ENCODE assay signal across 8 mouse cellular contexts in genomic region chr10:39171134-39171533, GRCm38 (mm10). TPM values are rescaled to one million over a fixed set of nuclear protein-coding genes. Genes with fewer than 3 reads are reported as not detected.
DNase-seq lines count a peak whose midpoint lies in the region; ATAC-seq lines count a peak whose summit lies in the region.

No protein-coding gene starts in this region.

- under 1% methylated on average over 19 of the region's 19 CpGs for WGBS in hindbrain, embryonic 11.5 days

- peak overlapping the region; percentile 21 for H3K9ac ChIP-seq in hindbrain, embryonic 11.5 days (ENCODE audit: low read depth, low read length)

- H3K9me3 ChIP-seq in hindbrain, embryonic 11.5 days (ENCODE audit: control insufficient read depth, low read length), result no peaks in the 10 kb centered on the region

- no peaks in the 10 kb centered on the region for H3K36me3 ChIP-seq in hindbrain, embryonic 11.5 days (ENCODE audit: control insufficient read depth, insufficient read depth, low read length)

- H3K27ac ChIP-seq in hindbrain, embryonic 11.5 days (ENCODE audit: low read depth, low read length), result peak overlapping the region; percentile 78

- H3K27me3 ChIP-seq in hindbrain, embryonic 11.5 days (ENCODE audit: control insufficient read depth, insufficient read depth, low read length), result no peaks in the 10 kb centered on the region

- peak overlapping the region; percentile 45 for H3K4me2 ChIP-seq in hindbrain, embryonic 11.5 days (replicated peaks; ENCODE audit: low read depth, low read length)

- DNase-seq in Muller cell, postnatal 12 days (ENCODE audit: inconsistent ontology term), result peak; percentile 84
- DNase-seq in cerebellum, adult 9-11 months, result peak; percentile 94
- peak; percentile 88 to 98 for DNase-seq in frontal cortex, adult 2 months (ENCODE audit: extremely low spot score in 1 of 2, low spot score in 1 of 2)
- peak; percentile 95 for DNase-seq in hindbrain, embryonic 11.5 days (ENCODE audit: low spot score)
- DNase-seq in layer of hippocampus, postnatal 10 days (ENCODE audit: low spot score in 2 of 2), result peak; percentile 96 to 97
- DNase-seq in lung, postnatal 10 days, result peak; percentile 94
- peak; percentile 87 for DNase-seq in ovary, postnatal 36 days (ENCODE audit: low spot score)
- peak; percentile 96 for DNase-seq in thymus, postnatal 25 days

- ATAC-seq in hindbrain, embryonic 11.5 days (ENCODE audit: low FRiP score), result peak; percentile 94

- H3K4me1 ChIP-seq in hindbrain, embryonic 11.5 days (replicated peaks; ENCODE audit: control insufficient read depth, insufficient read depth, low read length), result peaks cover 5% of the 10 kb centered on the region; the same call in 1 of the 2 replicates

- peak overlapping the region; percentile 29 for H3K4me3 ChIP-seq in hindbrain, embryonic 11.5 days (ENCODE audit: low read depth, low read length)

RNA-seq across cellular contexts. Expression of gene Ccn6, which starts 7.5 kb away (rescaled TPM):
- 0.19 and 0.36 TPM in 2 replicates for polyA plus RNA-seq in frontal cortex, adult 2 months (2012; rRNA removed)
- polyA plus RNA-seq in hindbrain, embryonic 11.5 days (2014; fragmentation: Nextera tagmentation; extraction: Ambion mirVana), result 0.15 and 0.31 TPM in 2 replicates
- under 1 TPM; 0.62 to 0.91 TPM for total RNA-seq in layer of hippocampus, postnatal 10 days (2021)

RNA-seq across cellular contexts. Expression of gene Tube1, which starts 37.4 kb away (rescaled TPM):
- polyA plus RNA-seq in frontal cortex, adult 2 months (2012; rRNA removed), result 4.3 and 4.4 TPM in 2 replicates
- 22.7 and 23.4 TPM in 2 replicates for polyA plus RNA-seq in hindbrain, embryonic 11.5 days (2014; fragmentation: Nextera tagmentation; extraction: Ambion mirVana)
- 1 to 10 TPM; 4.1 to 4.6 TPM for total RNA-seq in layer of hippocampus, postnatal 10 days (2021)

RNA-seq across cellular contexts. Expression of gene Fam229b, which starts 37.4 kb away (rescaled TPM):
- polyA plus RNA-seq in frontal cortex, adult 2 months (2012; rRNA removed), result 24.2 and 29.7 TPM in 2 replicates
- polyA plus RNA-seq in hindbrain, embryonic 11.5 days (2014; fragmentation: Nextera tagmentation; extraction: Ambion mirVana), result 14.4 and 20.2 TPM in 2 replicates
- total RNA-seq in layer of hippocampus, postnatal 10 days (2021), result 10 to 100 TPM; 13.1 to 14.5 TPM

Comparison
In these comparisons a context has a peak if more than half of its experiments do, and no peak if none do; other contexts are left out.
1. Peak in every context shown above with its lines: DNase-seq, ATAC-seq, H3K4me3 ChIP-seq and H3K27ac ChIP-seq.